ENCODE assay signal across 1 mouse cellular context in the genomic region with DNA sequence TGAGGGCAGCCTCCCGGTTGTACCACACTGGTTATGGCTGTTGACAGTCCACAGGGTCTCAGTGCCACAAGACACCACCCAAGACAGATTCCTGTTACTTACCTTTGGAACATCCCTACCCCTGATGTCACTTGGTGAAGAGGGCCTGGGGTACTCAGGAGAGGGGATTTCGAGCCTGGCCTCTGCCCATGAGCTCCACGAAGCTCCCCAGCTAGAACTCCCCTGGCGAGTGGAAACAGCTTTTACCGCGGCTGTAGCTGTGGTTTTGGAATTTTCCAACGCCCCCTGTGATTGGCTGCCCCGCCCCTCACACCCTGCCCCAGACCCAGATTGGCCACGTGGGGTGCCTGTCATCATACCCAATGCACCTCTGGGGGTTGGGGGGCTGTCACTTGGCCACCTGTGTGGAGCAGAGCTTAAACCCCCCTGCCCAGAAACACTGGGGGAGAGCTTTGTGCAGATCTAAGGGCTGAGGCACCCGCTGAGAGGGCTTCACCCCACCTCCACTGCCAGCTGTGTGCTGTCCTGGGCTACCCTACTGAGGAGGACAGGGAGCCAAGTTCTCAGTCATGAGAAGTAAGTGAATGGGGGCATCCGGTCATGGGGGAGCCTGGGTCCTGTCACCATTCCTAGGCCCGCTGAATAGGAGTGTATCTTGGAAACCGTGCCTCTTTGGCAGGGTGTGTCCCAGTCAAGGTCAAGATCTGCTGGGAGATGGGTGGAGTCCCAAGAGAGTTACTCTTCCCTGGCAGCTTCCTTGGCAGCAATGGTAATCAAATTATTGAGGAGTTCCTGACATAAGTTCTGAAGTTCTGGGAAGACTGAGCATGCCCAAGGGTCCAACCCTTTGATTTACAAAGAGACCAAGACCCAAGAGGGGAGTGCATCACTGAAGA.
TF ChIP-seq lines count a peak whose summit lies in the region.

No protein-coding gene starts in this region.

TF ChIP-seq in CH12.LX, 34 proteins besides CTCF, POLR2A, EP300 and RAD21:
- TF ChIP-seq RCOR1 (conservative IDR thresholded peaks at IDR 0.05; ENCODE audit: low read depth, low read length): no peak
- 0 out of 2 replicates have a peak, but pooled peaks have one; percentile 32 for TF ChIP-seq CHD2 (IDR thresholded peaks at IDR 0.05; ENCODE audit: low read length)
